22 mouse cellular contexts compared by ENCODE assay signal in the genomic region with DNA sequence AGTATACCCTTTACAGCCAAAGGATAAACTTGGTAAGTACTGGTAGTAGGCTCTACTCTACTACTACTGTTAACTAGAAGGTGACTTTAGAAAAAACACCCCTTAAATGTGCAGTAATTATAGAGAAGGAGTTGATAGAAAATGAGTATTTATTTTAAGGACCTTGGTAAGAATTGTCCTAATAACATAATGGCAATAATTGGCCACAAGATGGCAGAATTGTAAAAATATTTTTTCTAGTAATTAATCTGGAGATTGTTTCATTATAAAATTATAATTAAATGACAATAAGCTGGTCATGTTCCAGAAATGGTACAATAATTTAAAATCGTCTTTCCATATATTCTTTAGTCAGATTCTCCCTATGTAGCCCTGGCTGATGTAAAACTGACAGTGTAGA. TPM values are rescaled to one million over a fixed set of nuclear protein-coding genes. Genes with fewer than 3 reads are reported as not detected.
DNase-seq lines count a peak whose midpoint lies in the region; ATAC-seq and TF ChIP-seq lines count a peak whose summit lies in the region.
"Had no signal": no experiment of that assay in that cellular context is flagged by ENCODE, and none has a peak within 500 bp of the region (broad histone marks: within the 10 kb centered on the region; RNA-seq: fewer than 3 reads in every experiment).

No protein-coding gene starts in this region.

- H3K9me3 ChIP-seq in intestine, postnatal 0 days (ENCODE audit: control insufficient read depth): no peaks in the 10 kb centered on the region
- H3K9me3 ChIP-seq in intestine, embryonic 16.5 days (ENCODE audit: control insufficient read depth, low read length): no peaks in the 10 kb centered on the region
- H3K9me3 ChIP-seq in midbrain, embryonic 14.5 days (ENCODE audit: control insufficient read depth, low read length): no peaks in the 10 kb centered on the region
- no peaks in the 10 kb centered on the region for H3K9me3 ChIP-seq in midbrain, embryonic 13.5 days
- no peaks in the 10 kb centered on the region for H3K9me3 ChIP-seq in stomach, postnatal 0 days (ENCODE audit: control insufficient read depth, low read length)
- H3K9me3 ChIP-seq: lung, embryonic 15.5 days had no signal

- no peak overlapping the region for H3K27ac ChIP-seq in intestine, postnatal 0 days (ENCODE audit: low read depth, low read length)
- no peak overlapping the region for H3K27ac ChIP-seq in intestine, embryonic 16.5 days (ENCODE audit: low read length)
- H3K27ac ChIP-seq in midbrain, embryonic 14.5 days (replicated peaks; ENCODE audit: low read depth, low read length): no peak overlapping the region
- H3K27ac ChIP-seq in midbrain, embryonic 13.5 days: no peak overlapping the region
- H3K27ac ChIP-seq in stomach, postnatal 0 days (replicated peaks): no peak overlapping the region
- H3K27ac ChIP-seq: lung, embryonic 15.5 days had no signal

- WGBS in intestine, postnatal 0 days: 71% methylated on average over 1 of the region's 1 CpGs
- 75% methylated on average over 1 of the region's 1 CpGs for WGBS in intestine, embryonic 16.5 days
- 75% methylated on average over 1 of the region's 1 CpGs for whole genome bisulfite sequencing in midbrain, embryonic 14.5 days
- WGBS in midbrain, embryonic 13.5 days: 80% methylated on average over 1 of the region's 1 CpGs
- 66% methylated on average over 1 of the region's 1 CpGs for WGBS in stomach, postnatal 0 days

- no peaks in the 10 kb centered on the region for H3K27me3 ChIP-seq in intestine, postnatal 0 days (replicated peaks; ENCODE audit: control insufficient read depth, insufficient read depth, low read length)
- H3K27me3 ChIP-seq in intestine, embryonic 16.5 days (replicated peaks; ENCODE audit: control insufficient read depth, insufficient read depth, low read length): no peaks in the 10 kb centered on the region
- no peaks in the 10 kb centered on the region for H3K27me3 ChIP-seq in midbrain, embryonic 14.5 days (ENCODE audit: control insufficient read depth, insufficient read depth, low read length)
- H3K27me3 ChIP-seq in midbrain, embryonic 13.5 days: no peaks in the 10 kb centered on the region
- no peaks in the 10 kb centered on the region for H3K27me3 ChIP-seq in stomach, postnatal 0 days (ENCODE audit: control insufficient read depth, insufficient read depth, low read length)
- H3K27me3 ChIP-seq: lung, embryonic 15.5 days had no signal

- no peak overlapping the region for H3K4me2 ChIP-seq in intestine, postnatal 0 days (replicated peaks; ENCODE audit: low read depth)
- no peak overlapping the region for H3K4me2 ChIP-seq in intestine, embryonic 16.5 days (ENCODE audit: low read depth, low read length)
- H3K4me2 ChIP-seq in midbrain, embryonic 14.5 days (ENCODE audit: low read length): no peak overlapping the region
- H3K4me2 ChIP-seq in midbrain, embryonic 13.5 days (replicated peaks): no peak overlapping the region
- no peak overlapping the region for H3K4me2 ChIP-seq in stomach, postnatal 0 days (replicated peaks; ENCODE audit: low read depth)
- H3K4me2 ChIP-seq: lung, embryonic 15.5 days had no signal

- peak; percentile 41 for DNase-seq in cerebellum, adult 9-10 months
- DNase-seq in midbrain, embryonic 14.5 days: peak; percentile 44
- DNase-seq in stomach, postnatal 0 days (ENCODE audit: low spot score): no peak
- no peak for DNase-seq in adrenal gland, postnatal 4 days (ENCODE audit: low spot score in 2 of 2)
- DNase-seq: cerebellum, postnatal 36 days; gastrocnemius, postnatal 14 days; liver; right cerebral cortex, adult 18-20 months; thymus, postnatal 4 days had no signal

- no peaks in the 10 kb centered on the region; the same call in 1 of the 2 replicates for H3K36me3 ChIP-seq in intestine, postnatal 0 days (ENCODE audit: control insufficient read depth, insufficient read depth)
- no peaks in the 10 kb centered on the region for H3K36me3 ChIP-seq in intestine, embryonic 16.5 days (ENCODE audit: control insufficient read depth, insufficient read depth, low read length)
- peaks cover 39% of the 10 kb centered on the region for H3K36me3 ChIP-seq in midbrain, embryonic 14.5 days (ENCODE audit: control insufficient read depth, insufficient read depth, low read length)
- H3K36me3 ChIP-seq in midbrain, embryonic 13.5 days: peaks cover 12% of the 10 kb centered on the region
- H3K36me3 ChIP-seq in stomach, postnatal 0 days (ENCODE audit: control insufficient read depth, insufficient read depth, low read length): 0 out of 2 replicates have a peak, but pooled peaks cover 3% of the 10 kb centered on the region

- no peak overlapping the region for H3K4me3 ChIP-seq in intestine, postnatal 0 days (ENCODE audit: low read depth, low read length)
- H3K4me3 ChIP-seq in intestine, embryonic 16.5 days (ENCODE audit: low read length): no peak overlapping the region
- H3K4me3 ChIP-seq in midbrain, embryonic 14.5 days (replicated peaks; ENCODE audit: low read depth, low read length): no peak overlapping the region
- H3K4me3 ChIP-seq in midbrain, embryonic 13.5 days (replicated peaks): no peak overlapping the region
- H3K4me3 ChIP-seq in stomach, postnatal 0 days (ENCODE audit: low read depth, low read length): no peak overlapping the region
- H3K4me3 ChIP-seq: lung, embryonic 15.5 days had no signal

- ATAC-seq in cerebellum, adult (ENCODE audit: insufficient number of reproducible peaks, low FRiP score, low TSS enrichment): no peak
- no peak for ATAC-seq in intestine, postnatal 0 days
- ATAC-seq in intestine, embryonic 16.5 days: no peak
- ATAC-seq in midbrain, embryonic 14.5 days (ENCODE audit: low FRiP score, low TSS enrichment): no peak
- ATAC-seq in midbrain, embryonic 13.5 days: no peak
- ATAC-seq in stomach, postnatal 0 days (ENCODE audit: low FRiP score, low TSS enrichment): no peak
- ATAC-seq: hindbrain, embryonic 16.5 days had no signal

- H3K4me1 ChIP-seq in intestine, postnatal 0 days (replicated peaks; ENCODE audit: control insufficient read depth, insufficient read depth, low read length): no peaks in the 10 kb centered on the region
- no peaks in the 10 kb centered on the region for H3K4me1 ChIP-seq in intestine, embryonic 16.5 days (ENCODE audit: control insufficient read depth, insufficient read depth, low read length)
- no peaks in the 10 kb centered on the region for H3K4me1 ChIP-seq in midbrain, embryonic 14.5 days (ENCODE audit: control insufficient read depth, insufficient read depth, low read length)
- H3K4me1 ChIP-seq in midbrain, embryonic 13.5 days (replicated peaks): no peaks in the 10 kb centered on the region
- H3K4me1 ChIP-seq in stomach, postnatal 0 days (replicated peaks; ENCODE audit: control insufficient read depth, insufficient read depth): no peaks in the 10 kb centered on the region
- H3K4me1 ChIP-seq: lung, embryonic 15.5 days had no signal

- no peak overlapping the region for H3K9ac ChIP-seq in intestine, postnatal 0 days (ENCODE audit: low read depth, low read length)
- no peak overlapping the region for H3K9ac ChIP-seq in intestine, embryonic 16.5 days (ENCODE audit: low read depth, low read length)
- no peak overlapping the region for H3K9ac ChIP-seq in midbrain, embryonic 14.5 days (replicated peaks; ENCODE audit: low read length)
- H3K9ac ChIP-seq in midbrain, embryonic 13.5 days (replicated peaks): no peak overlapping the region
- no peak overlapping the region for H3K9ac ChIP-seq in stomach, postnatal 0 days (ENCODE audit: low read length)
- H3K9ac ChIP-seq: lung, embryonic 15.5 days had no signal

- TF ChIP-seq CTCF in intestine, postnatal 0 days (IDR thresholded peaks at IDR 0.05; ENCODE audit: low read depth): peak; percentile 10; the same call in 1 of the 2 replicates
- peak; percentile 53 for TF ChIP-seq CTCF in stomach, postnatal 0 days (IDR thresholded peaks at IDR 0.05; ENCODE audit: low read depth)

- TF ChIP-seq EP300 in stomach, postnatal 0 days (optimal IDR thresholded peaks at IDR 0.05): no peak

RNA-seq across cellular contexts. Expression of gene Gpr25, which starts 29.1 kb away (rescaled TPM):
- polyA plus RNA-seq in intestine, postnatal 0 days (2015; fragmentation: Nextera tagmentation; extraction: Ambion mirVana): not detected in 2 replicates
- not detected in 2 replicates for polyA plus RNA-seq in intestine, embryonic 16.5 days (2015; fragmentation: Nextera tagmentation; extraction: Ambion mirVana)
- 1.4 TPM in 1 of 2 replicates, not detected in the other for polyA plus RNA-seq in midbrain, embryonic 14.5 days (2014; fragmentation: Nextera tagmentation; extraction: Ambion mirVana)
- 0.24 TPM in 1 of 2 replicates, not detected in the other for polyA plus RNA-seq in midbrain, embryonic 13.5 days (2015; fragmentation: Nextera tagmentation; extraction: Ambion mirVana)
- polyA plus RNA-seq in stomach, postnatal 0 days (2015; fragmentation: Nextera tagmentation; extraction: Ambion mirVana): 0.12 TPM in 1 of 2 replicates, not detected in the other
- total RNA-seq in adrenal gland, postnatal 4 days (2021): not detected
- total RNA-seq: adrenal gland, postnatal 36 days; gastrocnemius, postnatal 14 days; megakaryocyte-erythroid progenitor cell, adult 5-6 weeks; neutrophil, adult 5-6 weeks had no signal
- polyA plus RNA-seq: C2C12; embryonic facial prominence, embryonic 11.5 days; heart, embryonic 14.5 days; kidney, embryonic 16.5 days; lung, embryonic 15.5 days had no signal

RNA-seq across cellular contexts. Expression of gene Inava, which starts 55.7 kb away (rescaled TPM):
- 15.8 and 18.3 TPM in 2 replicates for polyA plus RNA-seq in intestine, postnatal 0 days (2015; fragmentation: Nextera tagmentation; extraction: Ambion mirVana)
- 32.6 and 33.4 TPM in 2 replicates for polyA plus RNA-seq in intestine, embryonic 16.5 days (2015; fragmentation: Nextera tagmentation; extraction: Ambion mirVana)
- 1.6 and 2.6 TPM in 2 replicates for polyA plus RNA-seq in midbrain, embryonic 14.5 days (2014; fragmentation: Nextera tagmentation; extraction: Ambion mirVana)
- polyA plus RNA-seq in midbrain, embryonic 13.5 days (2015; fragmentation: Nextera tagmentation; extraction: Ambion mirVana): 4.7 and 6.2 TPM in 2 replicates
- 32.0 and 35.7 TPM in 2 replicates for polyA plus RNA-seq in stomach, postnatal 0 days (2015; fragmentation: Nextera tagmentation; extraction: Ambion mirVana)
- 1 to 10 TPM in 1 of 2 experiments, under 1 TPM in 1; 0.62 to 4.1 TPM for total RNA-seq in adrenal gland, postnatal 4 days (2021)
- total RNA-seq: adrenal gland, postnatal 36 days; gastrocnemius, postnatal 14 days; megakaryocyte-erythroid progenitor cell, adult 5-6 weeks; neutrophil, adult 5-6 weeks had no signal

RNA-seq across cellular contexts. Expression of gene Camsap2, which starts 56.1 kb away (rescaled TPM):
- 3.3 and 3.6 TPM in 2 replicates for polyA plus RNA-seq in intestine, postnatal 0 days (2015; fragmentation: Nextera tagmentation; extraction: Ambion mirVana)
- polyA plus RNA-seq in intestine, embryonic 16.5 days (2015; fragmentation: Nextera tagmentation; extraction: Ambion mirVana): 3.7 and 3.9 TPM in 2 replicates
- polyA plus RNA-seq in midbrain, embryonic 14.5 days (2014; fragmentation: Nextera tagmentation; extraction: Ambion mirVana): 52.0 and 63.8 TPM in 2 replicates
- 28.1 and 29.1 TPM in 2 replicates for polyA plus RNA-seq in midbrain, embryonic 13.5 days (2015; fragmentation: Nextera tagmentation; extraction: Ambion mirVana)
- polyA plus RNA-seq in stomach, postnatal 0 days (2015; fragmentation: Nextera tagmentation; extraction: Ambion mirVana): 8.9 and 9.5 TPM in 2 replicates
- 10 to 100 TPM; 49.6 to 52.4 TPM for total RNA-seq in adrenal gland, postnatal 4 days (2021)

Comparison
In these comparisons a context has a peak if more than half of its experiments do, and no peak if none do; other contexts are left out.
1. DNase-seq: peak in cerebellum, adult 9-10 months (single experiment) and midbrain, embryonic 14.5 days (single experiment); none in stomach, postnatal 0 days (single experiment) and adrenal gland, postnatal 4 days (0 of 2).